Mouse (Mus musculus) hindbrain, embryonic 14.5 days (tissue): ENCODE data around the gene Trim7. TPM values are rescaled to one million over a fixed set of nuclear protein-coding genes. Genes with fewer than 3 reads are reported as not detected.

Source experiments
- ATAC-seq: fragments of 200-750 bp; cut with Nextera tagmentation; 2 replicates; pipeline ENCODE4 v1.8.0; 2017; ENCODE audit warnings: moderate number of reproducible peaks, mild to moderate bottlenecking, moderate TSS enrichment, moderate library complexity; ENCODE audit not compliant: low FRiP score
- DNase-seq: peaks from one replicate; pipeline ENCODE4 v3.0.0-alpha.2; 2015; ENCODE audit warnings: low spot score
- H3K27ac ChIP-seq: fragments of 300-500 bp; sonication (generic); 2 replicates; pipeline ENCODE4 v1.5.1; 2014; ENCODE audit warnings: mild to moderate bottlenecking, moderate library complexity
- H3K27me3 ChIP-seq: fragments of 300-500 bp; sonication (generic); 2 replicates; pipeline ENCODE4 v1.6.1; 2014; ENCODE audit warnings: mild to moderate bottlenecking, low read length, mixed read lengths; ENCODE audit not compliant: control insufficient read depth, insufficient read depth
- H3K36me3 ChIP-seq: fragments of 300-500 bp; sonication (generic); replicated peaks from 2 replicates; pipeline ENCODE4 v1.6.1; 2014; ENCODE audit not compliant: control insufficient read depth, insufficient read depth
- H3K4me1 ChIP-seq: fragments of 300-500 bp; sonication (generic); replicated peaks from 2 replicates; pipeline ENCODE4 v1.6.1; 2014; ENCODE audit warnings: antibody characterized with exemption, low read length, mixed read lengths; ENCODE audit not compliant: control insufficient read depth, insufficient read depth
- H3K4me2 ChIP-seq: fragments of 300-500 bp; sonication (generic); replicated peaks from 2 replicates; pipeline ENCODE4 v1.6.1; 2014; ENCODE audit warnings: mild to moderate bottlenecking, moderate library complexity
- H3K4me3 ChIP-seq: fragments of 300-500 bp; sonication (generic); replicated peaks from 2 replicates; pipeline ENCODE4 v1.5.1; 2014; ENCODE audit warnings: mild to moderate bottlenecking, low read length
- H3K9ac ChIP-seq: fragments of 300-500 bp; sonication (generic); 2 replicates; pipeline ENCODE4 v1.6.1; 2014
- H3K9me3 ChIP-seq: fragments of 300-500 bp; sonication (generic); 2 replicates; pipeline ENCODE4 v1.6.1; 2016; ENCODE audit warnings: low read length; ENCODE audit not compliant: control insufficient read depth
- WGBS: fragments of 180-500 bp; shearing (Covaris S2); extraction: QIAGEN DNeasy Blood & Tissue Kit; methylation state at CpG from one replicate; pipeline ENCODE4 v1.1.7; 2014; 5-methylcytosine and 5-hydroxymethylcytosine counted together
- polyA plus RNA-seq: library from polyadenylated mRNA; unstranded; fragments of >200 nt; fragmentation: Nextera tagmentation; extraction: Ambion mirVana; gene quantifications from 2 replicates; pipeline ENCODE4 v1.2.1, GENCODE M21; 2014

The Trim7 gene
- polyA plus RNA-seq, 1 experiment from 2014 or later: 2.5 TPM

- peak within 1 kb of the TSS; percentile 59 for H3K4me3 ChIP-seq
- H3K27me3 ChIP-seq: no peaks in the 10 kb centered on the region
- peaks cover 33% of the 10 kb centered on the region for H3K4me1 ChIP-seq
- H3K4me2 ChIP-seq: peak within 1 kb of the TSS; percentile 81
- WGBS: under 1% methylated on average over 47 of the region's 47 CpGs
- H3K9ac ChIP-seq: peak within 1 kb of the TSS; percentile 84
- DNase-seq: peak; percentile 90
- H3K9me3 ChIP-seq: no peaks in the 10 kb centered on the region
- H3K27ac ChIP-seq: peak within 1 kb of the TSS; percentile 94
- peaks cover 40% of the 10 kb centered on the region for H3K36me3 ChIP-seq
- peak; percentile 94 for ATAC-seq
These were observed 25.8 kb upstream of the Trim7 start, which contains the start of gene Rack1 for GRCm38 (mm10) chr11:48799921-48800701. TSS of gene Rack1 (plus strand) at chr11:48800332.

GRCm38 (mm10) chr11:48801831-48802772, 23.8 kb upstream of the Trim7 start:
- peaks cover 60% of the 10 kb centered on the region for H3K36me3 ChIP-seq
- 84% methylated on average over 17 of the region's 17 CpGs for WGBS

GRCm38 (mm10) chr11:48803988-48804387, 22.0 kb upstream of the Trim7 start:
- WGBS: 96% methylated on average over 2 of the region's 2 CpGs
- ATAC-seq: no peak
- H3K4me3 ChIP-seq: no peak overlapping the region

More at GRCm38 (mm10) chr11:48801831-48802772, 23.8 kb upstream of the Trim7 start:
- Histone ChIP-seq H3K9me3 (no peaks in the 10 kb centered on the region), H3K9ac (peak overlapping the region; percentile 84), H3K4me2 (peak overlapping the region; percentile 81), H3K4me1 (peaks cover 33% of the 10 kb centered on the region), H3K4me3 (peak overlapping the region; percentile 59), H3K27ac (no peak overlapping the region), H3K27me3 (no peaks in the 10 kb centered on the region)
- DNase-seq: no peak
- ATAC-seq: no peak

GRCm38 (mm10) chr11:48804922-48805321, 21.0 kb upstream of the Trim7 start:
- WGBS: 94% methylated on average over 2 of the region's 2 CpGs
- peaks cover 88% of the 10 kb centered on the region for H3K36me3 ChIP-seq
- H3K4me3 ChIP-seq: no peak overlapping the region
- ATAC-seq (no peak), DNase-seq (no peak)
- no peaks in the 10 kb centered on the region for H3K9me3 ChIP-seq
- no peaks in the 10 kb centered on the region for H3K27me3 ChIP-seq
- peaks cover 18% of the 10 kb centered on the region for H3K4me1 ChIP-seq
- no peak overlapping the region for H3K9ac ChIP-seq
- H3K27ac ChIP-seq: no peak overlapping the region
- no peak overlapping the region for H3K4me2 ChIP-seq

More at GRCm38 (mm10) chr11:48803988-48804387, 22.0 kb upstream of the Trim7 start:
- H3K4me1 ChIP-seq: peaks cover 20% of the 10 kb centered on the region
- H3K4me2 ChIP-seq: no peak overlapping the region
- H3K36me3 ChIP-seq: peaks cover 78% of the 10 kb centered on the region
- H3K27ac ChIP-seq: no peak overlapping the region
- no peaks in the 10 kb centered on the region for H3K9me3 ChIP-seq
- H3K9ac ChIP-seq: no peak overlapping the region
- H3K27me3 ChIP-seq: no peaks in the 10 kb centered on the region
- no peak for DNase-seq

GRCm38 (mm10) chr11:48806856-48807562, 18.9 kb upstream of the Trim7 start:
- Histone ChIP-seq H3K9ac (no peak overlapping the region), H3K4me1 (peaks cover 6% of the 10 kb centered on the region), H3K9me3 (no peaks in the 10 kb centered on the region), H3K4me3 (no peak overlapping the region), H3K27ac (no peak overlapping the region), H3K4me2 (no peak overlapping the region), H3K27me3 (no peaks in the 10 kb centered on the region), H3K36me3 (peaks cover 100% of the 10 kb centered on the region)
- DNase-seq (no peak), ATAC-seq (peak; percentile 1; the same call in 1 of the 2 replicates)
- 64% methylated on average over 21 of the region's 21 CpGs for WGBS

- no peaks in the 10 kb centered on the region for H3K4me1 ChIP-seq
- no peak overlapping the region for H3K4me2 ChIP-seq
- DNase-seq (no peak), ATAC-seq (peak; percentile 11; the same call in 1 of the 2 replicates)
- H3K27me3 ChIP-seq: no peaks in the 10 kb centered on the region
- no peak overlapping the region for H3K27ac ChIP-seq
- H3K9ac ChIP-seq: no peak overlapping the region
- H3K4me3 ChIP-seq: no peak overlapping the region
- peaks cover 100% of the 10 kb centered on the region for H3K36me3 ChIP-seq
- 69% methylated on average over 14 of the region's 14 CpGs for WGBS
- H3K9me3 ChIP-seq: no peaks in the 10 kb centered on the region
These were observed 18.2 kb upstream of the Trim7 start for GRCm38 (mm10) chr11:48807563-48808303.

GRCm38 (mm10) chr11:48808304-48808646, 17.7 kb upstream of the Trim7 start:
- Histone ChIP-seq H3K4me1 (no peaks in the 10 kb centered on the region; the same call in 1 of the 2 replicates), H3K9me3 (no peaks in the 10 kb centered on the region), H3K27ac (no peak overlapping the region), H3K9ac (no peak overlapping the region), H3K36me3 (peaks cover 99% of the 10 kb centered on the region), H3K4me2 (no peak overlapping the region), H3K4me3 (no peak overlapping the region), H3K27me3 (no peaks in the 10 kb centered on the region)
- DNase-seq: no peak
- ATAC-seq: no peak

GRCm38 (mm10) chr11:48808737-48809433, 17.1 kb upstream of the Trim7 start:
- H3K4me3 ChIP-seq: no peak overlapping the region
- no peaks in the 10 kb centered on the region; the same call in 1 of the 2 replicates for H3K4me1 ChIP-seq
- H3K27ac ChIP-seq: no peak overlapping the region
- ATAC-seq (no peak), DNase-seq (no peak)
- no peaks in the 10 kb centered on the region for H3K9me3 ChIP-seq
- no peak overlapping the region for H3K4me2 ChIP-seq
- no peaks in the 10 kb centered on the region for H3K27me3 ChIP-seq
- H3K36me3 ChIP-seq: peaks cover 98% of the 10 kb centered on the region
- H3K9ac ChIP-seq: no peak overlapping the region
- 73% methylated on average over 16 of the region's 16 CpGs for whole genome bisulfite sequencing
